Mouse (Mus musculus): ENCODE measurements around the gene Chid1.

Gene Chid1

GRCm38 (mm10) chr7:141497600-141497999 lies 42.1 kb downstream of the Chid1 start:
- no peak for DNase-seq

- no peak for DNase-seq
These were observed 43.7 kb downstream of the Chid1 start for GRCm38 (mm10) chr7:141495940-141496339.

DNA sequence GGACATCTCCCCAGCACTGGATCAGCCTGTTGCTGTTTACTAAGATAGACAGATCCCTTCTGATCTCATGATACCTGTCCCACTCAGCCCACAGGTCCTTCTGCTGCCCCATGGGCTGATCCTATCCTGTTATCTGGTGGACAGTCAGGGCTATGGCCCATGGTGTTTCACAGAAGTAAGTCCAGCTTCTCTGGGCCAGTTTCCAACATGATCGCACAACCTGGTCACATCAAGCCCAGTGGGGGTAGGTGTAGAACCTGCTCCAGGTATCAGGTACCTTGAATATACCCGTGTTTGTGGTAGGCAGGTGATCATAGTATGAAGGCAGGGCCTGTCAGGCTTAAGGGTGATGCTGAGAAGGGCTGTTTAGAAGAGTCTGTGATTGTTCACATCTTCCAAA lies 44.3 kb downstream of the Chid1 start:
- no peak for DNase-seq

DNA sequence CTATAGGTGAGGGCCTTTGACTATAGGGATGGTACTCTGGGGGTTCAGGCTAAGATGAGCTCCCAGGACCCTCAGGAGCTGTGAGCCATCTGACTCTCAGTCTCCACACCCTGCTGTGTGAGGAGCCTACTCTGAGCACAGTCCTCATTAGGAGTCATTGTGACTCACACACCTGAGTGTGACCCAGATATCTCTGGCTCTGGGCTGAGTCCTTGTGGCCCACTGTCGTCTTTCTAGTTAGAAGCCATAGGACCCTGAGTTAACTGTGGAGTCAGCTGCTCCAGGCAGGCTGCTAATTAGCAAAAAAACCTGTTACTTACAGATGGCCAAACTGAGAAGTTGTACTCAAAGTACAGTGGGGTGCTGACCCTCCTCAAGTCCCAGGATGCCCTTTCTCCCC lies 45.9 kb downstream of the Chid1 start:
- no peak for DNase-seq

DNA sequence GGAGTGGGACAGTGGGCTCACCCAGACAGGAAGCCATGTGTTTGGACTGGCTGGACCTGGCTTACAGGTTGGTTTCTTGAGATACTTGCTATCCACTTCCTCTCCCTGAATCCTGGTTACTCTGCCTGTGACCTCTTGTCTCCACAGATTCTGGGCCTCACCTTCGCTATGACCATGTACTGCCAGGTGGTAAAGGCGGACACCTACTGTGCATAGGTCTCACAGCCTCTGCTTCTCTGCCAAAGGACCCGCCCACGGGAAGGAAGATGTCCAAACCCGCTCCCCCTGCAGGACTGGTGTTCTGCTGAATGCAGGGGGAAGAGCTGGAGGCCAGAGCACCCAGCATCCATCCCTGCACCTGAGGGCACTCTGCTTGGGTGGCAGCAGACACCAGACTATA lies 46.9 kb downstream of the Chid1 start:
- DNase-seq = no peak

GRCm38 (mm10) chr7:141491151-141491550 lies 48.5 kb downstream of the Chid1 start:
- DNase-seq = no peak

DNA sequence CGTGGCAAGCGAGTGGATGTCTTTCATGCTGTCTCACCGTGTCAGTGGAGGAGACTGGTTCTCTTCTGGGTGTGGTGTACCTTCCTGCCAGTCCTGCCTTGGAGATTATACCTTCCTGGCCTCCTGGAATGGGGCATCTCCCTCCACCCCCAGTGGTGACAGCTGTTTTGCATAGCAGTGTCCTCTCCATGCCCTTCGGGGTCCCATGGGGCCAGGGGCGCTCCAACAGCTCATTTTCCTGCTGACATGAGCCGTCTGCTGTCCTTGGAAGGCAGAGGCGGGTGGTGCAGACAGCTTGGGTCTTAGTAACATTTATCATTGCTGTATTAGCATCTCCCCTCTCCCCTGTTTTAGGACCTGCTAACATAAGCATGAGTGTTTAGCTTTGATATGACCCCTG lies 52.5 kb downstream of the Chid1 start:
- no peak for DNase-seq

DNA sequence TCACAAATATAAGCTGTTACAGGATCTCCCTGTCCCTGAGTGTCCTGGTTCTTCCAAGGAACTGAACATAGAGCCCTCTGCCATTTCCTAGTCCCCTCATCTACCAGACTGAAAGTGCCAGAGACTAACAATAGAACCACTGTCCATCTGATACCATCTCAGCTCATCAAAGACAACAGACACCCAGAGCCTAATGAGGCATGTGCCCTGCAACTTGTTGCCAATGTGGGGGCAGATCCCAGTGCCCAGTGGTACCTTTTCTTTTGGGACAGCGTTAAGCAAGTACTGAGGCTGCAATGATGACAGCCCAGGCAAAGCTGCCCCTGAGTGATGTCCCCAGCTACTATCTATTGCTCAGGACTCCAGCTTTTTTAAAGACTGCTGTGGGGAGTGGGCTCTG lies 53.4 kb downstream of the Chid1 start:
- DNase-seq = no peak

- DNase-seq = no peak
These were observed 54.1 kb downstream of the Chid1 start for GRCm38 (mm10) chr7:141485606-141486005.

DNA sequence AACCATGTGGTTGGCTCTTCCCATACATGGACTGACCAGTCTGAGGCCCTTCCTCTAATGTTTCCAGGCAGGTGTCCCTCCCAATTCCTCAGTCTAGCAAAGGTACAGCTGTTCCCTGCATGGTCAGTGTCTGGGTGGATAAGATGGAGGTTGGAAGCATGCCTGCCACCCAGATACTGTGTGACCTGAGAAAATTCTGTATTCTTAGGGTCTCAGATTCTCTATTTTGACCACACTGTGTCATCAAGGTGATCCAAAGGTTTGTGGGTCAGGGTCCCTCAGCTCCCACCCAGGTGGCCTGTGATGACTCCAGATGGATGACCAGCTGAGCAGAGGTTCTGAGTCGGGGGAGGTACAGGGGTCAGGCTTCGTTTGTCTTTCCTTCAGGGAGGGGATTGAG lies 54.5 kb downstream of the Chid1 start:
- no peak for DNase-seq

DNA sequence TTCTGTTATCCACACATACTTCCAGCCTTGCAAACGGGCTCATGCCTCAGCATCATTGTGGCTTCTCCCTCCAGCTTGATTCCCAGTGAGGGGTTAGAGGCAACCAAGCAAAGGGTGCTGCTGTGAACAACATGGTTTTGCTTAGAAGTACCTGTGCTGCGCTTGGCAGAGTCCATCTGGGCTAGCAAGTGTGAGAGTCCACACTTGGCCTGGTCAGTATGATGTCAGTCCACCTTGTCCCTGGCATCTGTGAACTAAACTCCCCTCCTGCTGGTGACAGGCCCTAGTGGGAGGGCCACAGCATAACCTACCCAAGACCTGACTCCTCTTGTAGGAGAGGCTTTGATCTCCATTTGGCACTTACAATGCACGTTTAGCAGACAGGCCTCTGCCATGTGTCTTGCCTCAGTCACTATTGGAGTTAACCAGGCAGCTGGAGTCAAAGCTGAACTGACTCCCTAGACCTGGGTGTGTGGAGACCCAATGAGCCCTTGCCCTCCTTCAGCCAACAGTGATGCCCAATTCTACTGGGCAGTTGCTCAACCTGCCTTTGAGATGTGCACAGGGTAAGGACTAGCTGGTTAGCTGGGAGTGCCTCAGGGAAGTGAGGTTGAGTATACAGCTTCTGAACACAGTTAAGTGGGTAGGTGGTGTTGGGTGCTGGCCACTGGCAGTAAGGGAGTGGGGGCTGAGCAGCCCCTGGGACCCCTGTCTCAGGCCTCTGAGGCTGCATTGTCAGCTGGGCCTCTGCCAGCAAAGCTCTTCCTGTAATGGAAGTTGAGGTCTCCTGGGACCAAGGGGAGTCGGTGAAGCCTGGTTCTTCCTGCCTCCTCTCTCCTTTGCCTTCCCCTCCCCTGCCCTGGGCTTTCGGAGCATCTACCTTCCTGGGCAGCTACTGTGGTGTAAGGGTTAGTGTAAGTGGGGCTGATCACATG lies 55.2 kb downstream of the Chid1 start:
- no peak for DNase-seq

DNA sequence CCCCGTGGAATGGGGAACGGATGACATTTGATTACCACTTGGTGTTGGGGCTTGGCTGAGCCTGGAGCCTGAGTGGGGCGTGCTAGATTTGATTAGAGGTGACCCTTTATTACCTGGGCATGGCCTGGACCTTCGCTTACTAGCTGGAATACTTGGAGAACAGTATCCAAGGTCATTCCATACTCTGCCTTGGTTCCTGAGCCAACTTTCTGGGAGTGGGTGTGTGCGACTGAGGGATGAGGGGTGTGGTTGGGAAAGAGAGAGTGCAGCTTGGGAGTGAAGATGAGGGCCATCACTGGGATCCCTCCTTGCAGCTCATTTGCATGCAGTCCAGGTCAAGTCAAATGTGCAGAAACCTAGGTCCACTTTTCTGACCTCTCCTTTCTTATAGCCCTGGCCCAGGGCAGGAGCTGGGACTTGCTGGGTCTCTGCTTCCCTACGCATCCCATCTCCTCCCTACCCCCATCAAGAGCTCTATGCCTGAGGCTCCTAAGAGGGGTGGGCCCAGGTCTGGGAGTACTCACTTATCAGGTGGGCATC lies 56.5 kb downstream of the Chid1 start:
- DNase-seq = no peak

DNA sequence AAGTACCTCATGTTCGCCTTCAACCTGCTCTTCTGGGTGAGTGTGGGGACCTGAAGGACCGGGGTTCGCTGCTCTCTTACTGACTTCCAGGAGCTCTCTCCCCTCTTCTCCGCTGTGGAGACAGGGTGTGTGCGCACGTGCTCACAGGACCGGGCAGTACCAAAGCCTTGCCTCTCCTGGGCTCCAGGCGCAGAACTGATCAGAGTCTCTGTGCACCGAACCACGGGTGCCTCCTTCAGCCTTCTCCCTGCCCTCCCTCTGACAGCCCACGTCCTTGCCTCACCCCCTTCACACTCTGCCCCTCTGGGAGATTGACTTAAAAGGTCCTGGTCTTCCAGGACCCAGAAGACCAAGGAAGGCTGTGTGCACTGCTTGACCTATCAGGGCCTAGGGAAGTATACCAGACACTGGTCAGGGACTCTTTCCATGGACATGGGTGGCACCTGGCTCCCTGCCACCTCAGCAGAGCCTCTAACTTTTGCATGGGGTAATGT lies 57.1 kb downstream of the Chid1 start:
- no peak for DNase-seq

DNA sequence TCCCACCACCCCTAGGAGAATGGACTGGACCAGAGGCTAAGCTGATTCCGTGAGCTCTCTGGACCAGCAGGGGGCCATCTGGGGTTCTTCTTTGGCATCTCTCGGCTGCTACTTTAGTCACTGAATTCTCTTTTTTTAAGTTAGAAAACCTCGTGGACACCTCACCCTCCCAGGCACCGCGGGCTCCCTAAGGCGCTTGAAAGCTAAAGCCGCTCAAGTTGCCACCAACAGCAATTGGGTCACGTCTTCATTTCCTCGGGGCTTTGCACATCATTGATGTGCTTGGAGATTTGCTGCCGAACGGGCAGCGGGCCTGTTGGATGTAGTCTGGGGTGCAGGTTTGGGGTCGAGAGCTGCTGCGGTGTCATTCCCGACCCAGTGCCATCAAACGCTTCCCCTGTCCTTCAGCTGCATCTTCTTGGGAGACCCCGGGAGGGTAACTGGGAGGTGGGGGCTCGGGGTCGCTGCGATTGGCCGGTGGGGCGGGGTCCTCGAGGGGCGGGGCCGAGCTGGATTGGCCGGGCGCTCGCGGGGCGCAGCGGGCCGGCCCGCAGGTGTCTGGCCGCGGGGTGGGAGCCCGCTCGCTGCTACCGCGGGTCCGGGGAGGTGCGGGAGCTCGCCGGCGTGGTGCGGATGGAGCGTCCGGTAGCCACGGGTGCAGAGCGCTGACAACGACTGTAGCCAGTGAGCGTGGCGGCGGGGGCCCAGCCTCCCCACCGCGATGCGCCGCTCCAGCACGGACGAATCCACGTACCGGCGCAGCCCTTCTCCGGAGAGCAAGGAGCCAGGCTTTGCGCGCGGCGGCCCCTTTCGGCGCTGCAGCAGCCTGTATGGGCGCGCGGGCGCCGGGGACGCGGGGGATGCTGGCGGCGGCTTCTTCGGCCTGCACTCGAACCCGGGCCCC lies 57.9 kb downstream of the Chid1 start:
- peak; percentile 66 to 73 for DNase-seq

DNA sequence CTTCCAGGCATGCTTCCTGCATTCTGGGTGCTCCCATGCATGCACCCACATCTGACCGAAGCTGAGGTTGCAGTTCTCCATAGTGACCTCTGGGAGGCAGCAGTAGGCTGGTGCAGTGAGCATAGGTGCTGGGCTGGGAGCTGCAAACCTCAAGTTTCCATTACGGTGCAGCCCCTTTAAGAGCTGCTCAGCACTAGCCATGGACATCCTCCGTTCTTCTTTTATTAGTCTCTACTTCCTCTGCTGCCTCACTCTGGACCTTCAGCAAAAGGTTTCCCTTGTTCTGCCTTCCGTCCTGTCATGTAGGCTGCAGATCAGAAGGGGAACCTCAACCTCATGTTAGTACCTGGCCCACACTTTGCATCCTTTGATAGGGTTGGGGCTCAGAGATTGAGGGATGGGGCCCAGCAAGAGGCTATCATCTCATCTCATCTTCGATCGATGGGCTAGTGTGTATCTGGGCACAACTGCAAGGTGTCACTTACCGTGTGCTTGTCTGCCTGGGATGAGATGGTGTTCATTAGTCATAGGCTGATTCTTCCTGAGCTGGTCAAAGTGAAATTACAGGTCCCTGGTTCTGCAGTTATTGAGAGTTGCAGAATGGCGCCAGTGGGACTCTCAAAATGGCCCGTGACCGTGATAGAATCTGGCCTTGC lies 58.7 kb downstream of the Chid1 start:
- DNase-seq = peak; percentile 69 to 82

DNA sequence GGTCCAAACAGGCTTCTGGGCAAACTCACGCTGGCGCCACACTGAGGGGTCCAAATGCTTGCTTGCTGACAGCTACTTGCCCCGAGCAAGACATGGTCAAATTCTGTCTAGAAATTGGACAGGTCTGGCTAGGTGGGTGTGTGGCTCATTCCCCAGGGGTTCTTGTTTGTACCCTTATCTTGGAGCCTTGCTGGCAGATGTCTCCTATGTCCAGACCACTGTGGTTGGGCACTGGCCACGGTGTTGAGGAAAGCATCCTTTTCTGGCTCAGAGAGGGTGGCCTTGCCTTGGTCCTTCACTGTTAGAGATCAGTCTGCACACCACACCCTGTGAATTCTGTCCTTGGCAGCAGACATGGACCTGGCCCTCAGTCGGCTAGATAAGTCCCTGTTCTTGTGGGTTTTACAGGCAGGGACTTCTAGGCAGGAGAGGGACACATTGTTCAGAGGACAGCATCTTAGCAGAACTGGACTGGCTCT lies 61.3 kb downstream of the Chid1 start:
- DNase-seq = no peak

DNA sequence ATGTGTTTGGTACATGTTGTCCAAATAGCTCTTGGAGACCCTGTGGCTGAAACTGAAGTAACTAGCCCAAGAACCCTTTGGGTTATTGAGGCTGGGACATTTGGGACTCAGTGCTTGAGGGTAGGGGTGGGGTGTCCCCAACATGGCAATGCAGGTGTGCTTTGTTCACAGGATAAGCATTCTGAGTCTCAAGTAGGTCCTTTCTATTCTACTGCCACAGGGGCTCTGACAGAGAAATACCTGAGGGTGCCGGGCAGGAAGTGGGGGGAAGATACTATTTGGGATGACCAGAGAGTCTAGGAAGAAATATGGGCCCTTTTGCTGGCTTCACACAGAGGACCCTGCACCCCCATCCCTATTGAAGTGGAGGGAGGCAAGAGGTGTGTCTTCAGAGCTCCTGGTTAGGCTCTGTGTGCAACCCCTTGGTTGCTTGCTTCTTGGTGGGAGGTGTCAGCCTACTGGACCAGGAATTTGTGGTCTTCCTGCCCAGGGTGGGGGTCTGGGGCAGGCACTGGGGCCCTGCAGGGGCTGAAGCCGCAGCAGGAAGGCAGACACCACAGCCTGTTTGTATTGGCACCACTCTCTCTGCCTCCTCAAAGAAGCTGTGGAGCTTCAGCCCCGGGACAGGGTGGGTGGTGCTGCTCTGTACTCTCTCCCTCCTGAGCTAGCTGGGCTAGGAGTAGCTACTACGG lies 61.9 kb downstream of the Chid1 start:
- peak in 1 of 2 experiments; percentile 63 for DNase-seq

DNA sequence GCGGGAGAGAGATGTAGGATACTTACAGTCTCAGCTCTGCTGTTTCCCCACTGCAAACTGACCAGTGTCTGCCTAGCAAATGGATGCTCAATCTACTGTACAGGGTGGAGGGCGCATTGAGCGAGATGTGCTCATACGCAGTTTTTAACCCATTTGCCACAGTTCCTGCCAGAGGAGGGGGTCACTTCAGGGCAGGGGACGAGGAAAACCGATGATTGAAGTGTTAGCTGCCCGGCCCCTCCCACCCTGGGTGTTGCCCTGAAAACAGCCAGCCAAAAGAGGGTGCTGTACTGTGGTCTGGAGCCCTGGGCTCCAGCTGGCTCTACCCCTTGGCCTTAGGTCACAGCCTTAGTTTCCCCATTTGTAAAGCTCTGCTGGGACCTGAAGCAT lies 62.7 kb downstream of the Chid1 start:
- peak; percentile 61 to 74 for DNase-seq

DNA sequence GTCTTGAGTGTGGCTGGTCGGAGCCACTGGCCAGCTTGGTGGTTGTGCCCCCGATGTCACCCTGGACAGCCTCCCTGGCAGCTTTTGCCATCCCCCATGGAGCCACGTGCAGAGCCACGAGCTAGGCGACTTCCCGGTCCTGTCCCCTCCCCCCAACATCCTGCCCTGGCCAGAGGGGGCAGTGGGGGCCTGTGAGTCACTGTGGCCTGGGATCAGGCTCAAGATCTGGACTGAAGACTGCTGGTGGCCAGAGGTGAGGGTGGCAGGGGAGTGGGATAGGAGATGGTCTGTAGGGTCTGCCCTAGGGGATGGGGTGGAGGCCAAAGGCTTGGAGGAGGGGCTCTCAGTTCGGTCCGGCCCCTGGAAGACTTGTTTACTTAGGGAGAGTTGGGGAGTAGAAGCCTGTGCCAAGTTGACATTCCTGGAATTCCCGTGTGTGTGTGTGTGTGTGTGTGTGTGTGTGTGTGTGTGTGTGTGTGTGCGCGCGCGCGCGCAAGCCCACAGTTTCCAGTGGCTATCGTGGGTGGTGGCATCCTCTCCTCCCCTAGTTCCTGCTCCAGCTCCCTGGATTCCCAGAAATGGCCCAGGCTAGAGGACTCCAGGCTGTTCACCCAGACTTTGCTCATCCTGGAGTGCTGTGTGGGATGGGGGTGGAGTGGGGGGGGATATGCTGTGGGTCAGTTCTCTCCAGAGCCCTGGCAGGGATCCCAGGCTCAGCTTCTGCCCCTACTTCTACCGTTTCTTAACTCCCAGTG lies 63.3 kb downstream of the Chid1 start:
- DNase-seq = peak; percentile 91 to 93

DNA sequence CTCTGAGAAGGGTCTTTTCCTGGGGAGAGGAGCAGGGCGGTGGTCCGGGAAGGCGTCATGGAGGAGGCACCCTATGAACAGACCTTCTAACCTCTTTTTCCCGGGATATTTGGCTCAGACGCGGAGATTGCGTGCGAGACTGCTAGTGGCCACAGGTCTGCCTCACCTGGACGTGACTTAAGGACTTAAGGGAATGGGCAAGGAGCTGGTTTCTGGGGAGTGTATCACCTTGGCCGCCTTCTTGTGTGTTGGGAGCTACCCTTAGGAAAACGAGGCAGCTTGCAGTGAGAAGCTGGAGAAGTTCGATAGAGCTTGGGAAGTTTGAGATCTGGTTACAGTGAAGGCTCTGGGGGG lies 63.9 kb downstream of the Chid1 start:
- no peak for DNase-seq

Data from lung, postnatal 4 days (tissue).